Mouse (Mus musculus) liver, embryonic 14.5 days (tissue): ENCODE data around the gene Otub2. TPM values are rescaled to one million over a fixed set of nuclear protein-coding genes. Genes with fewer than 3 reads are reported as not detected.
A peak's percentile ranks its signal among the peaks of the same experiment; 100 is the strongest.
"Not testable (repeated sequence)": the region's sequence is repeated elsewhere in the genome, so short reads cannot be mapped to it uniquely, and the experiment has no call there.

Source experiments
- ATAC-seq: fragments of 200-750 bp; cut with Nextera tagmentation; 2 replicates; pipeline ENCODE4 v1.8.0; 2017; ENCODE audit warnings: moderate number of reproducible peaks, mild to moderate bottlenecking, moderate library complexity; ENCODE audit not compliant: insufficient read depth
- DNase-seq, 3 experiments: peaks; one replicate each; pipeline ENCODE4 v3.0.0-alpha.2; 2012 to 2013; ENCODE audit warnings: low read depth in 3 of 3, low spot score in 3 of 3
- H3K27ac ChIP-seq: fragments of 300-500 bp; sonication (generic); 2 replicates; pipeline ENCODE4 v1.5.1; 2014; ENCODE audit warnings: moderate library complexity, mild to moderate bottlenecking, control low read depth, inconsistent platforms
- H3K27me3 ChIP-seq: fragments of 300-500 bp; sonication (generic); 2 replicates; pipeline ENCODE4 v1.6.1; 2014; ENCODE audit warnings: mild to moderate bottlenecking, low read length, moderate library complexity; ENCODE audit not compliant: control insufficient read depth, insufficient read depth
- H3K36me3 ChIP-seq: fragments of 300-500 bp; sonication (generic); replicated peaks from 2 replicates; pipeline ENCODE4 v1.6.1; 2014; ENCODE audit warnings: low read depth; ENCODE audit not compliant: control insufficient read depth, insufficient read depth
- H3K4me1 ChIP-seq, 2 experiments: fragments of 200-500 bp in 1 of 2; fragments of 300-500 bp in 1 of 2; sonication (generic) in 1 of 2; replicated peaks; 2 replicates each; pipeline ENCODE4 v1.6.1; 2012 to 2014; ENCODE audit warnings: antibody characterized with exemption in 1 of 2, inconsistent platforms in 1 of 2, low read length in 1 of 2; ENCODE audit not compliant: control insufficient read depth in 2 of 2, insufficient read depth in 2 of 2
- H3K4me2 ChIP-seq: fragments of 300-500 bp; sonication (generic); 2 replicates; pipeline ENCODE4 v1.6.1; 2014; ENCODE audit warnings: low read depth, mild to moderate bottlenecking, control low read depth, moderate library complexity
- H3K4me3 ChIP-seq, 2 experiments: fragments of 200-500 bp in 1 of 2; fragments of 300-500 bp in 1 of 2; sonication (generic) in 1 of 2; 2 replicates each; pipeline ENCODE4 v1.5.1; 2012 to 2014; ENCODE audit warnings: low read depth in 2 of 2, low read length in 2 of 2, mild to moderate bottlenecking in 2 of 2, control low read depth in 1 of 2, inconsistent platforms in 1 of 2, moderate library complexity in 1 of 2; ENCODE audit not compliant: insufficient read depth in 1 of 2
- H3K9ac ChIP-seq: fragments of 300-500 bp; sonication (generic); replicated peaks from 2 replicates; pipeline ENCODE4 v1.6.1; 2014; ENCODE audit warnings: mild to moderate bottlenecking, control low read depth, moderate library complexity
- H3K9me3 ChIP-seq: fragments of 300-500 bp; sonication (generic); 2 replicates; pipeline ENCODE4 v1.6.1; 2016; ENCODE audit warnings: low read length, mixed read lengths; ENCODE audit not compliant: control insufficient read depth
- CTCF ChIP-seq: IDR thresholded peaks from 2 replicates; pipeline ENCODE4 v1.5.1; 2016; ENCODE audit warnings: antibody characterized with exemption, low read depth, control low read depth
- EP300 ChIP-seq: IDR thresholded peaks from 2 replicates; pipeline ENCODE4 v1.6.1; 2016; ENCODE audit warnings: antibody characterized with exemption, low read depth
- WGBS: fragments of 180-500 bp; shearing (Covaris S2); extraction: QIAGEN DNeasy Blood & Tissue Kit; methylation state at CpG from one replicate; pipeline ENCODE4 v1.1.7; 2014; ENCODE audit not compliant: insufficient replicate concordance; 5-methylcytosine and 5-hydroxymethylcytosine counted together
- polyA plus RNA-seq, 2 experiments: library from polyadenylated mRNA; depleted of rRNA in 1 of 2; stranded (reverse) in 1 of 2; unstranded in 1 of 2; fragments of >200 nt; fragmentation: Nextera tagmentation in 1 of 2; extraction: Ambion mirVana in 1 of 2; gene quantifications; 2 replicates each; pipeline versions ENCODE4 v1.2.1 to v1.2.3; 2012 to 2014

The Otub2 gene
- polyA plus RNA-seq, 2 experiments = 13.3 to 20.0 TPM

DNA sequence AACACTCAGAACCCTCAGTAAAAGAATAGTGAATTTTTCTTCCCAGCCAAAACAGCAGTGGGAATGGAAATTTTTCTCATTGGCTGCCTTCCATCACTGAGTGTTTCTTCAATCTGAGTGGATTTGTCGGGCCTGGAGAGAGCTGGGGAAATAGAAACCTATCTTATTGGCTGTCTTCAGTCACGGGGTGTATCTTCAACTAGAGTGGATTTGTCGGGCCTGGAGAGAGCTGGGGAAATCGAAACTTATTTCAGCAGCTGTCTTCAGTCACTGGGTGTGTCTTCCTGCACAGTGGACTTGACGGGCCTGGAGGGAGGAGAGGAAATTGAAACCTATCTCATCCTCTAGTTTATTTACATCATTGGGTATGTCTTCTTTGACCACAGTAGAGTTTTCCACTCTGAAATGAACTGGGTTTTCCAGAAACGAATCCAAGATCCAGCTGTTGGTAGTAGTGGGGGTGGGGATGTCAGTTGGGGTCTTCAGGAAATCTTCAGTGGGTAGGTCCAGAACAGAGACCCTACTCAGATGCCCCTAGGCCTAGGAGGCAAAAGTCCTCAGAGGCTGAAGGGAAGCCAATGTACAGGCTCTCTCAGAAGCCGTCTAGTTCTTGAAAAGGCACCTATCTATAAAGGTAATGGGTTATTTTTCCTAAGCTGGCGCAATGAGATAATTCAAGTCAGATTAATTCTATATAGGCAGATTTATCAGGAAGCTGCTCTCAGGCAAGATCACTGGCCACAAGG, 45.7 kb downstream of the Otub2 start, which contains the start of gene Ifi27:
Ifi27 (plus strand) TSS at position 226 of the 746 bp plus-strand sequence.
- H3K4me3 ChIP-seq = no peak within 1 kb of the TSS; a peak in 2 of 4 replicates
- peak; percentile 9 to 44 (median 26) for DNase-seq
- ATAC-seq = peak; percentile 84
- no peak within 1 kb of the TSS for H3K27ac ChIP-seq
- no peaks in the 10 kb centered on the region for H3K36me3 ChIP-seq
- 40% methylated on average over 8 of the region's 8 CpGs for WGBS
- no peaks in the 10 kb centered on the region for H3K27me3 ChIP-seq
- TF ChIP-seq CTCF = no peak
- peak within 1 kb of the TSS; percentile 56 for H3K4me2 ChIP-seq
- no peak within 1 kb of the TSS for H3K9ac ChIP-seq
- no peaks in the 10 kb centered on the region for H3K9me3 ChIP-seq
- H3K4me1 ChIP-seq = peaks cover 0 to 5% of the 10 kb centered on the region in 2 experiments; a peak in 1 of 4 replicates

DNA sequence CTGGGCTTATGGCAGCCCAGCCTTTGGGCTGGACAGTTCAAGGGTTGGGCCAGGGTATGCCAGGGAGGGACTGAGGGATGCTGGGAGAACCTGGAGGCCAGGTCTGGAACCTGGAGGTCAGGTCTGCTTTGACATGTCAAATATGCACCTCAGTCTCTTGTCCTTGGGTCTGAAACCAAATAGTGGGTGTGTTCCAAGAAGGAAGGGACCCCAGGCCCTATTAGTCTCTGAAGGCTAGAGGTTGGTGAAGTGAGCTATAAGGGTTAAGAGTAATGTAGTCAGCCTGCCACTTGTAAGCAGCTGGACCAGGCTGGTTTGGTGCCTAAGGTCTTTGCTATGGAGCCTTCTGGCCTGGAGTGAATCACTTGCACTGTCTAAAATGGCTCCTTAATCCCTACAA, 46.4 kb downstream of the Otub2 start:
- no peak overlapping the region for H3K4me3 ChIP-seq
- TF ChIP-seq EP300 (no peak), CTCF (no peak)
- H3K9me3 ChIP-seq = no peaks in the 10 kb centered on the region
- peaks cover 0 to 5% of the 10 kb centered on the region in 2 experiments; a peak in 1 of 4 replicates for H3K4me1 ChIP-seq
- peak overlapping the region; percentile 56 for H3K4me2 ChIP-seq
- no peak for ATAC-seq
- H3K27ac ChIP-seq = no peak overlapping the region
- no peaks in the 10 kb centered on the region for H3K36me3 ChIP-seq
- no peak overlapping the region for H3K9ac ChIP-seq
- DNase-seq = no peak
- no peaks in the 10 kb centered on the region for H3K27me3 ChIP-seq

DNA sequence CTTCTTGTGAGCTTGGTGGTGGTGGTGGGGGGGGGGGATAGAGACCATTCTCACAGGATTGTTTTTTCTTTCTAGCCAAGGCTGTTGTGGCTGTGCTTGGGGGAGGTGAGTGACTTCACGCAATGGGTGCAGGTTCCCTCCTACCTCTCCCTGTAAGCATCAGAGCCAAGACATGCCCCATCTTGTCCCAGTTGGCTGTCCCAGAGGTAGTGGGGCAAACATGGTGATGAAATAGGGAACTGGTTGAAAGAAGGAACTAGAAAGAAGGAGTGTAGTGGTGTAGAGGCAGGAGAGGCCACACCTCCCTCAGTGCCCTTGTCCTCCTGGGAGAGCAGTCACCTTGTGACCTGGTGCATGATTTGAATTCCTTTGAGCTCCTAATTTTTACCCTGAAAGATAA, 49.1 kb downstream of the Otub2 start:
- Histone ChIP-seq H3K36me3 (no peaks in the 10 kb centered on the region), H3K4me3 (no peak overlapping the region), H3K9me3 (no peaks in the 10 kb centered on the region), H3K27me3 (no peaks in the 10 kb centered on the region), H3K27ac (no peak overlapping the region), H3K4me1 (peaks cover 0 to 3% of the 10 kb centered on the region in 2 experiments; a peak in 1 of 4 replicates), H3K4me2 (no peak overlapping the region), H3K9ac (no peak overlapping the region)
- WGBS = 95% methylated on average over 1 of the region's 1 CpGs
- TF ChIP-seq EP300 = no peak
- no peak for TF ChIP-seq CTCF
- ATAC-seq (no peak), DNase-seq (no peak)

DNA sequence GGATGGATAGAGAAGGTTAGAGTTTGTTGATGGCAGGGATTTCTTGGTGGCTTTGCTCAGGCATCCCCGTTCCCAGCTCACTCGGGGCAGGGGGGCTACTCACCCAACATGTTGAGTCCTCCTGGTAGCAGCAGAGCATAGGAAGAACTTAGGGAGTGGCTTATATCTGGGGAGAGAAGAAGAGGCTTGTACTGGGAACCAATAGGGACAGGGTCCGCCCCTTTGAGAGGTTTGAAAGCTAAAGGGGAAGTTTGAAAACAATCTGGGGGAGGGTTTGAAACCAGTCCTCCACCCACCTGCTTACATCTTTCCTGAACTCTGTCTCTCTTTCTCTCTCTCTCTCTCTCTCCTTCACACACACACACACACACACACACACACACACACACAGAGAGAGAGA, 55.0 kb downstream of the Otub2 start, which contains the start of gene Ifi27l2a:
Ifi27l2a (minus strand) TSS at position 157 of the 400 bp plus-strand sequence.
- no peak for DNase-seq
- H3K9me3 ChIP-seq = no peaks in the 10 kb centered on the region

DNA sequence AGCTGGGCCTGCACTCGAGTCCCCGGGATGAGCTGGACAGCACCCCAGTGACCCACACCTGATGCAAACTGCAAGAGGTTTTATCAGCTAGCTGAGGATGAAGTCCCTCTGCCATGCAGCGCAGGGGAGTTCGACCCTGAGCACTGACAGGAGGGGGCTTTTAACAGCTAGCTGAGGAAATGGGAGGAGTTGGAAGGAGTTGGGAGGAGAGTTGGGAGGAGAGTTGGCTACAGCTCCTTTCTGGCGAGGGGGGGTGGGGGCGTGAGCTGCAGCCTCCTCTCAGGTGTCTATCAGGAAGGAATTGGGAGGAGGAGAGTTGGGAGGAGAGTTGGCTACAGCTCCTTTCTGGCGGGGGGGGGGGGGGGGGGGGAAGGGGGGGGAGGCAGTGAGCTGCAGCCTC, 55.8 kb downstream of the Otub2 start:
- H3K4me3 ChIP-seq, H3K27me3 ChIP-seq, H3K9ac ChIP-seq, H3K9me3 ChIP-seq, H3K27ac ChIP-seq, DNase-seq, ATAC-seq, H3K4me2 ChIP-seq, H3K4me1 ChIP-seq, H3K36me3 ChIP-seq: not testable (repeated sequence)
- WGBS = 30% methylated on average over 6 of the region's 7 CpGs

More for the DNA sequence above, 55.0 kb downstream of the Otub2 start, which contains the start of gene Ifi27l2a:
- ATAC-seq = no peak
- 26% methylated on average over 3 of the region's 3 CpGs for WGBS
- Histone ChIP-seq H3K36me3 (no peaks in the 10 kb centered on the region), H3K4me1 (no peaks in the 10 kb centered on the region), H3K4me2 (no peak within 1 kb of the TSS), H3K27ac (no peak within 1 kb of the TSS), H3K9ac (no peak within 1 kb of the TSS), H3K4me3 (no peak within 1 kb of the TSS), H3K27me3 (no peaks in the 10 kb centered on the region)
- TF ChIP-seq CTCF (no peak), EP300 (no peak)
